In genomic region chrX:77409370-77409769, GRCm38 (mm10) we compare ENCODE assay signal across 9 mouse cellular contexts.
DNase-seq lines count a peak whose midpoint lies in the region; ATAC-seq lines count a peak whose summit lies in the region.
"Had no signal": no experiment of that assay in that cellular context is flagged by ENCODE, and none has a peak within 500 bp of the region (broad histone marks: within the 10 kb centered on the region; RNA-seq: fewer than 3 reads in every experiment).

No protein-coding gene starts in this region.

- no peak overlapping the region for H3K27ac ChIP-seq in neural tube, embryonic 14.5 days (ENCODE audit: low read depth, low read length)

- no peaks in the 10 kb centered on the region for H3K9me3 ChIP-seq in neural tube, embryonic 14.5 days (ENCODE audit: control insufficient read depth, low read length)

- no peak overlapping the region for H3K9ac ChIP-seq in neural tube, embryonic 14.5 days (replicated peaks; ENCODE audit: low read depth, low read length)
- H3K9ac ChIP-seq: lung, embryonic 14.5 days had no signal

- peak; percentile 58; the same call in 1 of the 2 replicates for ATAC-seq in neural tube, embryonic 14.5 days (ENCODE audit: low read depth)

- 42% methylated on average over 7 of the region's 7 CpGs for WGBS in neural tube, embryonic 14.5 days

- H3K4me1 ChIP-seq in neural tube, embryonic 14.5 days (ENCODE audit: control insufficient read depth, insufficient read depth, low read length) = no peaks in the 10 kb centered on the region

- DNase-seq in adrenal gland, adult (ENCODE audit: inconsistent age in 2 of 2, low spot score in 1 of 2) = peak; percentile 31 to 45
- no peak for DNase-seq in adrenal gland, postnatal 10 days
- DNase-seq in neural tube, embryonic 10.5 days (ENCODE audit: extremely low spot score, low spot score) = no peak
- DNase-seq in kidney, postnatal 14 days = peak; percentile 32
- DNase-seq in telencephalon, adult 2 months (ENCODE audit: low read depth, low spot score) = peak; percentile 22
- no peak for DNase-seq in thymus, postnatal 36 days
- no peak for DNase-seq in adrenal gland, adult 18-20 months (ENCODE audit: low spot score in 2 of 2)
- DNase-seq: lung, embryonic 14.5 days had no signal

- H3K4me2 ChIP-seq in neural tube, embryonic 14.5 days (ENCODE audit: low read depth, low read length) = no peak overlapping the region
- H3K4me2 ChIP-seq: lung, embryonic 14.5 days had no signal

- H3K36me3 ChIP-seq in neural tube, embryonic 14.5 days (ENCODE audit: control insufficient read depth, insufficient read depth, low read length) = no peaks in the 10 kb centered on the region

- no peak overlapping the region for H3K4me3 ChIP-seq in neural tube, embryonic 14.5 days (ENCODE audit: low read depth, low read length)

- no peaks in the 10 kb centered on the region for H3K27me3 ChIP-seq in neural tube, embryonic 14.5 days (ENCODE audit: control insufficient read depth, insufficient read depth, low read length)

Comparison
In these comparisons a context has a peak if more than half of its experiments do, and no peak if none do; other contexts are left out.
1. DNase-seq: peak in adrenal gland, adult (2 of 2), kidney, postnatal 14 days (single experiment) and telencephalon, adult 2 months (single experiment); none in adrenal gland, postnatal 10 days (single experiment), neural tube, embryonic 10.5 days (single experiment), thymus, postnatal 36 days (0 of 2) and adrenal gland, adult 18-20 months (0 of 2).